Mouse (Mus musculus): ENCODE results near the gene Eif2a.

- no peak for TF ChIP-seq POLR2AphosphoS2 (IDR thresholded peaks at IDR 0.05; ENCODE audit: insufficient read length, low read depth)
- TF ChIP-seq POLR2A (IDR thresholded peaks at IDR 0.05; ENCODE audit: insufficient read length, low read depth), result no peak
- no peak for TF ChIP-seq MYOG (IDR thresholded peaks at IDR 0.05; ENCODE audit: control insufficient read depth in 1 of 3, insufficient read depth in 1 of 3, insufficient read length in 2 of 3, low read depth in 2 of 3)
- TF ChIP-seq CEBPB (IDR thresholded peaks at IDR 0.05; ENCODE audit: insufficient read depth, poor library complexity, severe bottlenecking), result no peak
- TF ChIP-seq TCF12 (IDR thresholded peaks at IDR 0.05; ENCODE audit: insufficient read depth, poor library complexity, severe bottlenecking), result no peak
- no peak for TF ChIP-seq MYOD1 (IDR thresholded peaks at IDR 0.05; ENCODE audit: control insufficient read depth in 1 of 3, insufficient read length in 2 of 3, low read depth in 2 of 3)
- no peak for TF ChIP-seq E2F4 (IDR thresholded peaks at IDR 0.05; ENCODE audit: insufficient read depth)
- TF ChIP-seq USF1 (IDR thresholded peaks at IDR 0.05; ENCODE audit: low read depth), result no peak
- no peak for TF ChIP-seq MAX (IDR thresholded peaks at IDR 0.05; ENCODE audit: low read depth)
- TF ChIP-seq SRF (IDR thresholded peaks at IDR 0.05; ENCODE audit: control insufficient read depth, insufficient read length, low read depth), result no peak
- TF ChIP-seq REST (IDR thresholded peaks at IDR 0.05; ENCODE audit: insufficient read depth, insufficient read length), result no peak
- TF ChIP-seq TCF3 (IDR thresholded peaks at IDR 0.05; ENCODE audit: insufficient read length, low read depth), result no peak
These were observed 20.9 kb upstream of the Eif2a start for GRCm38 (mm10) chr3:58504676-58505075.
